Mouse (Mus musculus): ENCODE results near the gene Dip2a.

Dip2a gene

DNA sequence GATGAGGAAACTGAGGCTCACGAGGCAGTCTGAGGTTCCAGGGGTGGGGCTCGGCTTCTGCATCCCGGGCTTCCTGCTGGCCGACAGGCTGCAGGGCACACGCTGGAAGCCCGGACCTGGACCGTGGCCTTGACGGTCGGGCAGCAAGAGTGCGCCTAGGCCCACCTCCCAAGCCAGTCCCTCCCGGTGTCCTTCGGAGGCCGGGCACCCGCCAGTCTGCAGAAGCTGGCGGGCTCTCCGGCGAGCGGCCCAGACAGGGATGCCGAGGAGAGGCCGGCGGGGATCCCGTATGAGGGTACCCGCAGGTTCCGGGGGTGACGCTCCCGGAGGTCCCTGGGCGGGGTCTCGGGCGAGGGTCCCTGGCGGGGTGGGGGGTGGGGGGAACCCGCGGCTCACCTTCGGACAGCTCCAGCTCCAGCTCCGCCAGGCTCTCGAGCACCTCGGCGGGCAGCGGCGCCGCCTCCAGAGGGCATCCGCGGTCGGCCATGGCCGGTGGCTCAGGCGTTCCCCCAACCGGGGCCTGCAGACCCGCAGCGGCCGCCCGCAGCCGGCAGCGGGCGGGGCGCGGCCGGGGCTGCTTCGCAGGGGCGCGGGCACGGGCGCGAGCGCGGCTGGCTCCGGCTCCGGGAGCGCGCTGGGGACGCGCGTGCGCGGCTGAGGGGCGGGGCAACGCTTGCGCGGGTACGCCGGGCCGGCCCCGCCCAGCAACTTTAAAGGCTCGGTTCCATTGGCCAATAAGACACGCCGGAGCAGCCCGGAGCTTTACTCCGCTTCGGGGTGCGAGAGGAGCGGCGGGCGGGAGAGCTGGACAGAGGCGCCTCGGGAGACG, at the start of gene Dip2a:
Gene Dip2a, minus strand, starts transcription at position 581 of the 829 bp plus-strand sequence.
- peak; percentile 88 to 92 for DNase-seq (ENCODE audit: low spot score in 2 of 2)

DNA sequence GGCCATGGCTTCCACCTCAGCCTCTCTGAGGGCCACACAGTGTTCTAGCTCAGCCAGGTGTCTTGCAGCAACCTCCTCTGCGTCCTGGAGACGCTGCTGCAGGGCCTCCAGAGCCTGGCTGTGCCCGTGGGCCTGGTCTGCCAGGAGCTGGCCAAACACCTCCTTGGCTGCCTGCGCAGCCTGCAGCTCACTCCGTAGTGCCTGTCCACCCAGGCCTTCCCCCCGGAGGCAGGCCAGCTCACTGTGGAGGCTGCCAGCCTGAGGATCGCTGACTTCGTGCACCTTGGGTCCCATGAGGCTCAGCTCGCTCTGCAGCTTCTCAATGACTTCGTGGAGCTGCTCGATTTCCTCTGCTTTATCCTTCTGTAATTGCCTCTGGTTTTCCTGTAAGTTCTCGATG, 47.5 kb upstream of the Dip2a start:
- no peak for DNase-seq (ENCODE audit: low spot score in 2 of 2)

DNA sequence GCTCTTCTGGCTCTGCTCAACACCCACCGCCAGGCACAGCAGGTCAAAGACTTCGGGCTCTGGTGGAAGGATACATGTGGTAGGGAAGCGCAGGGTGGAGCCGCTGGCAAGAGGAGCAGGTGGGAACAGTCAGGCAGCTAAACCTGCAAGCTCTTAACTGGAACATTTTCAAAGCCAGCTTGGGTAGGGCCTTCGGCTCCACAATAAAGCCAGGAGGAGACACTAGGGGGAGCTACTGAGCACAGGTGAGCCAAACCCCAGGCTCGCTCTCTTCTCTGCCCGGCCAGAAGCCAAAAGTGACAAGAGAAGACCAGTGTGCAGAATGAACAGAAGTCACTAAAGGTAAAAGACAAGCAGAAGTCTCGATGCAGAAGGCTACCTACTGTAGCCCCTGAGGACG, 46.7 kb upstream of the Dip2a start:
- DNase-seq (ENCODE audit: low spot score in 2 of 2) = peak in 1 of 2 experiments; percentile 17

DNA sequence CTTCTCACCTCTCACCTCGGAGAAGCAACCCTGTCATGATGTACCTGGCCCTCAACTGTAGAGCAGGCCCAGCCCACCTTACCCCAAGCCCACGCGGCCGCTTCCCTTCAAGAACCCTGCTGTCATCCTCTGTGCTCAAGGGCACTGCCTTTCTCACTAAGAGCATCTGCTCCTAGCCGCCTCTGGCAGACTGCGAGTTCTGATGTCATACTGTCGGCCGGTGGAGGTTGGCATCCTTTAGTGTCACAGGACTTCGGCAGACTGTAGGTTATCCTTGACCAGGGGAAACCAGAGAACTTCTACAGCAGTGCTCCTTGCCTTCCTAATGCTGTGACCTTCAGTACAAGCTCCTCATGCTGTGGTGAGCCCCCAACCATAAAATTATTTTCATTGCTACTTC, 46.1 kb upstream of the Dip2a start:
- no peak for DNase-seq (ENCODE audit: low spot score in 2 of 2)

DNA sequence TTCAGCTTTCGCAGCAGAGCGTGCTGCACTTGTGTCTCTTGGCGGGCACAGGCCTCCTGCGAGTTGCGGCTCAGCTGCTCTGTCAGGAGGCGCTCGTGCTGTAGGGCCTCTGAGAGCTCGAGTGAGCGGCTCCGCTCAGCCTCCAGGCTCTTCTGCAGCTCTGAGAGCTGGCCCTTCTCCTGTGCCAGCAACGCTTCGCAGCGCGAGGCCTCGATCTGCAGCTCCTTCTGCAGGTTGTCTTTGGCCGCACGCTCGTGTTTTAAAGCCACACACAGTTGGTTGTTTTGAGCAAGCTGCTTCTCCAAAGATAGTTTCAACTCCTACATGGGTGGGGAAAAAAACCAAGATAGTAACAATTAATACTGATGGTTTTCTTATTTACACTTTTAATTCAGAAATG, 29.9 kb upstream of the Dip2a start:
- DNase-seq (ENCODE audit: low spot score in 2 of 2) = no peak

DNA sequence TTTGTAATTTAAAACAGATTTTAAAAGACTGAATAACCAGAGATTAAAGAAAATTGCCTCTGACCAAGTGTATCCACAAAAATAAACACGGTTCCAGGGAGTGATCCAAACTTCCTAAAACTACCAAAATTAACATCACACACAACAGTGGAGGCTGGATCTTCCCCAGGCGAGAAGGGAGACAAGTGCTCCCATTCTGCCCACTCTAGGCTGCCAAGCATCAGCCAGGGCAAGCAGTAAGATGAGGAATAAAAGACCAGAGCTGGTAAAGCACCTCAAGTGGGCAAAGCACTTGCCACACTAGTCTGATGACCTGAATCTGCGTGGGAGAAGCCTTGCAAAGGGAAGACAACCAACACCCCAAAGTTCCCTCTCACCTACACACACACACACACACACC, 26.6 kb upstream of the Dip2a start:
- no peak for DNase-seq (ENCODE audit: low spot score in 2 of 2)

DNA sequence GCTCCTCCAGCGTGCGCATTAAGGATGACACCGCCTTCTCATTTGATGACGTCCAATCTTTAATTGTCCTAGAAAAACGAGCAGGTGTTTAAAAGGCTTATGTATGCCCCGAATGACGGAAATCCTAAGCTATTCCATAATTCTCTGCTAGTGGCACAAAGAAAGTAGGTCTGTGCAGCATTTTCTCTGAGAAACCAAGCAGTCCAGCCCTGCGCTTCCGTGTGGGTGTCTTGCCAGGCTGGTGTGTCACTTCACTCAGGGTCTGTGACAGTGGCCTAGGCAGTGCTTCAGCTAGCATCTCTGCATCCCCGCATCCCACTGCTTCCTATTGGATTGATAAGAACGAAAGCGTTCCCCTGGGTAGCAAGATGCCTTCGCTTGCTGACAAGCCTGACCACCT, 23.7 kb upstream of the Dip2a start:
- DNase-seq (ENCODE audit: low spot score in 2 of 2) = no peak

DNA sequence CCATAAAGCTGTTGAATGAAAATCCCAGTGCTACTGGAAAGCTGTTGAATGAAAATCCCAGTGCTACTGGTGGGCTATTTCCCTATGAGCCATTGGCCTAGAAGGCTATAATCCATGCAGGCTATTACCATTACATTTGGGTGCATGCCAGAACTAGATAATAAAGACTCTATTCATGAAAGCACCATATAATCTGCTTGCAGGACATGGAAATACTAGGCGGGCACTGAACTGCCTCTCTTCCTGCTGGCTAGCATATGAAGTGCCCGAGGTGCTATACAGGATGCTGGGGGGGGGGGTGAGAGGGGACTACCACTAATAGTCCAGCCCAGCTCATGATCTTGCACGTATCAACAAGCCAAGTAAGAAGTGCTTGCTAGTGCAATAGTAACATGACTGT, 18.1 kb upstream of the Dip2a start:
- no peak for DNase-seq (ENCODE audit: low spot score in 2 of 2)

DNA sequence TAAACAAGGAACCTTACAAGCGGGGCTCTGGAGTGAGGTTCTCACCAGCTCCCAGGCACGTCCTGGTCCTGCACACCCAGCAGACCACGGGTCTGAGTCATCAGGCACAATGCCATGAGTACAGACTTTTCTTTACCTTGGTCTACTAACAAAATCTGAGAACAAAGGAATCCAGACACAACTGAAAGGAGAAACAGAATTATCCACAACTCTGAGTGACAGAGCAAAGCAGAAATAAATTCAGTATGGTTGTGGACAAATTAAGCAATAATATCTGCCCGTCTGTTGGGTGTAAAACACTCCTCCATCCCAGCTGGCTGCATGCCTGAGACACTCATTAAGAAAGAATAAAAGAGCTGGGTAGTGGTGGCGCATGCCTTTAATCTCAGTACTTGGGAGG, 13.4 kb upstream of the Dip2a start:
- DNase-seq (ENCODE audit: low spot score in 2 of 2) = no peak

DNA sequence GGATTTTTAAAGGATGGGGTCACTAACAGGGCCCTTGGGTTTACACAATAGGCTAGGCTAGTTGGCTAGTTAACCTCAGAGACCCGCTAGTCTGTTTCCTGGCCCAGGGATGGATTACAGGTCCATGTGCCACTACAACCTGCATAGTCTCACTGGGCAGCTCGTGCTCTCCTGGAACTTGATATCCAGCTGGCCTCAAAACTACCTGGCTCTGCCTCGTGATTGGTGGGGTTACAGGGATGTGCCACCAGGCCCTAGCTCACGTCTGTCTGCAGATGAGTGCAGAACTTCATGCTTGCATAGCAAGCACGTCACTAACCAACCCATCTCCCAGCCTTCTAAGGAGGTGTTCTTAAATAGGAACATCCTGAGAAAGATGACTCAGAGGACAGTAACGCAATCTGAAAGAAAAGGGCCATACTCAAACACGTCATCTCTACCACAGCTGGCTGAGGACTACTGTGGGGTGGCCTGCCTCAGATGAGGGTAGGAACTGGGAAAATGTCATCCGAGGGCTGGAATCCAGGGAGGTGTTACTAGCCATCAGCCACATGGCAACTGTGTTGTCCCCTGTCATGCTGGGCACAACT, 12.3 kb upstream of the Dip2a start:
- DNase-seq (ENCODE audit: low spot score in 2 of 2) = no peak

DNA sequence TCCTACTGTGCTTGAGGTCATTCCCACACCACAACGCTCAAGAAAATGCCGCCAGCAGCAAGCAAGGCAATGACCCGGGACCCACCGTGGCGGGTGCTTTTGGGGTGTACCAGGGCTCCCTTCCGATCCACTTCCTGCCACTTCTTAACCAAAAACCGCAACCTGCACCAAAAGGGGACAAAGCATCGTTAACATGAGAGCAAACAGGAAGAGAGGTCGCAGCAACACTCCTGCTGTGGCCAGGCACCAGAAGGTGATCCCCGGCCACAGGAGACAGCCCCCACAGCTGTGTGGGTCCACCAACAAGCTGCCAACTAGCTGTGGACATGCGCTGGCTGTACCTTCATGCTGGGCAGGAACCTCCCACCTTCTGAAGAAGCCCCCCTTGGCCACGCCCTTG, 9.9 kb upstream of the Dip2a start:
- peak in 1 of 2 experiments; percentile 6 for DNase-seq (ENCODE audit: low spot score in 2 of 2)

DNA sequence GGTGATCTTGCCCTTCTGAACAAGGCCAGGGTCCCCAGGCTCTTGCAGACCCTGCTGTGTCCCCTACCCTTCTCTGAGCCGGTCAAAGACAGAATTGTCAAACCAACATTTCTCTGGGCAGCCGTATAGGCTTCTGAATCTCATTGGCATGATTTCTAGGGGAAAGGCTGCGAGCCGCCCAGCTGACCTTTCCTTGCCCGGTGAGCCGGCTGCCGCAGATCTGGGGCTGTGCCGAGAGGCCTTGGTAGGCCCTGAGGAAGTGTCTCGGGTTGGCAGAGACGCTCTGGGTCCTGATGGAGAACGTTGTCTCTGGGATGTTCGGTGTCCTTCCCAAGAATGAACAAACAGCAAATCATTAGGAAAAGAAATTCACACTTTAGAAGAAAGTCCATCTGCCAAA, 8.9 kb upstream of the Dip2a start:
- DNase-seq (ENCODE audit: low spot score in 2 of 2) = no peak

DNA sequence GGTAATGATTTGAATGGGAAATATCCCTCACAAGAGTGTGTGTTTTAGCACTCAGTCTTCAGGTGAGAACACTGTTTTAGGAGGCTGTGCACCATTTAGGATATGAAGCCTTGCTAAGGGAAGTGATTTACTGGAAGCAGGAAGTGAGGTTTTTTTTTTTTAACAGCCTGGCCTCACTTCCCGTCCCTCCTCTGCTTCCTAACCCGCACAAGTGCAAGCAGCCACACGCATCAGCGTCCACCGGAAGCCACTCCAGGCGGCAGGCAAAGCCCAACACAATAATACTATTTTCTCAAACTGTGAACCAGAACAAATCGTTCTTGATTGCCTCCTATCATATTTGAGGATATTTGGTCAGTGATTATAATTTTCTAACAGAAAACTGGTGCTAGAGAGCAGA, 6.9 kb upstream of the Dip2a start:
- DNase-seq (ENCODE audit: low spot score in 2 of 2) = no peak

DNA sequence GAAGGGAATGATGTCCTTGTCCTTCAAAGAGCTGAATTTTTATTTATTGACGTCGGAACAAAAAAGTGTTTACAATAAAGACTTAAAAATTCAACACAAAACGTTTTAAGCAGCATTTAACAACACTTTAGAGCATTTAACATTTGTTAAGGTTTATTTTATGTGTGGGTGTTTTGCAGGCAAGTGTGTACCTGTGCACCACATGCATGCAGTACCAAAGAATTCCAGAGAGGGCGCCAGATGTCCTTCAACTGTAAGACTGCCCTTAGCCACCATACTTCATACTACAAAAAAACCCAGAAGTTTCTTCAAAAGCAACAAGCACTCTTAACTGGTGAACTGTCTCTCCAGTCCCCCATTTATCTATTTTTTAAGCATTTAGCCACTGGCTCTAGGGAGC, 1.5 kb upstream of the Dip2a start:
- peak; percentile 43 to 69 for DNase-seq (ENCODE audit: low spot score in 2 of 2)

DNA sequence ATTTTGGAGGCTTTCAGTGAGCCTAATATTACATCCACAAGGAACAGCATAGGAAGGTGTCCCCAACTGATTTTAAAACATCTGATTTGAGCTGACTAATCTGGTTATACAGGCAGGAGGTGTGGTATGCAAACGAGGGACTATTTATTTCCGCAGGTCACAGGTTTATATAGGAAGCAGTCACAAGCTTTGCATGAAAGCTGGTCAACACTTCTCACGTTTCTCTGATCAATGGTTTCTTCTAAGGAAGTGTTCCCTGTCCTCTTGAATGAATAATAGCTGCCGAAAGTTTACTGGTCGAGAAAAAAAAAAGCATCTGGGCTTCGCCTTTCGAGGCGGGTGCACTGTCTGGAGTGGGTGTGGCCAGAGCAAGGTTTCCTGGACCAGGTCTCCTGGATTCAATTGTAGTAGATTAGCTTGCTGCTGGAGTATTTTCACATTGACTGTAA, 976 bp upstream of the Dip2a start:
- no peak for DNase-seq (ENCODE audit: low spot score in 2 of 2)

DNA sequence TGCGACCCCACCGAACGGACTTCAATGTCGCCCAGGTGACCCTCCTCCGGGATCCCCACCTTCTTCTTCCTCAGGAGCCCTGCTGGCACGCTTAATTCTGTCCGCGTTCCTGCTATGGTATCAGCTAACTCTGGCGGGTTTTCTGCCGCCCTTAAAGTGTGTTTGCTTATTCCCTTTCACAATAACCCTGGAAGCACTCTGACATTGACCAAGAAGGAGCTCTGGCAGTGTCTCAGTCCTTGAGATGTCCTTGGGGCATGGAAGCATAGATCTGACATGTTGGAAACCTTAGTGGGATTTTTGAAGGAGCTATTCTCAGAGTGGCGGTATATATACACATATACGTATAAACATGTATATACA, 430 bp upstream of the Dip2a start:
- DNase-seq (ENCODE audit: low spot score in 2 of 2) = no peak

DNA sequence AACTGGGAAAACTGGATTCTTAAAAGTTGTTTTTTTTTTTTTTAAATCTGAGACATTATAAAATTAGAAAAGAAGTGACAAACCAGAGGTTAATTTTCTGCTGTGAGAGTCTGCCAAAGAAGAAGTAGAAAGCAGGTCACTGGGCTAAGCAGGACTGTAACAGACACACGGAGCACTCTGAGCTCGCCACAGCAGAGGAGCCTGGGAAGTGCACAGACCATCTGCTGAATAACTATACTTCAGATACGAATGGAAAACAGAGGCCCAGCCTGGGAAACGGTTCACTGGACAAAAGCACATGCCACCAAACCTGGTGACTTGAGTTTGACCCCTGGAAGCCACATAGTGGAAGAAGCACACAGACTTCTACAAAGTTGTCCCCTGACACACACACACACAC, 10.7 kb downstream of the Dip2a start:
- DNase-seq (ENCODE audit: low spot score in 2 of 2) = no peak

DNA sequence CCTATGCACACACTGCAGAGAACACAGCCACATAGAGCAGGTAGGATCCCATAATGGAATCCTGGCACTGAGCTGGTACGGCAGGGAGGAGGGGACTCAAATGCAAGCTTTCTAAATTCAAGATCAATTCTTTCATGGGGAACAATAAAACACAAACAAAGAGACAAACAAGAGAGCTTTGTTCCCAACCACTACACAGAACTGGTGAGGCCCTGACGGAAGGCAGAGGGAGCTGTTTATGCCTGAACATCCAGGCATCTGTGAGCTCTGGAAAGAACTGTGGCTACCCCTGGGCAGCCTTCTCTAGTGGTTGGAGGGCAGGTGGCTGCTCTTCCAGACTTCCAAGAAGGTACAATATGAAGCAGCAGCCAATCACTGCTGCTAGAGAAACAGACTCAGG, 13.1 kb downstream of the Dip2a start:
- no peak for DNase-seq (ENCODE audit: low spot score in 2 of 2)

DNA sequence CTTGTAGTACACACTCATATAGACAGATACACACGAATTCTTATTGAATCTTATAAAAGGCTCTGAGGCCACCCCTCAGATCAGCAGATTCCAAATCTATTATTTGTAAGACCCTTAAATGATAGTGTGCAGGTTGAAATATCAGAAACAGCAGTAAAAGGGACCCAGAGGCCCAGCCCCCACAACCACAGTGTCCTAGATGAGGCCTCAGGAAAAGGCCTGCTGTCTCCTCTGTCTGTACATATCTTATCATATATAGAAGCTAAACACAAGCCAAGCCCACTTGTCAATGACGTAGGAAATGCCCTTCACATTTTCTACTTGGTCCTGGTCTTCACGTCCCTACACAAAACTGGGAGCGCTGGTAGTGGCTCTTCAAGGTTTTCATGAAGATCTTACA, 16.0 kb downstream of the Dip2a start:
- no peak for DNase-seq (ENCODE audit: low spot score in 2 of 2)

DNA sequence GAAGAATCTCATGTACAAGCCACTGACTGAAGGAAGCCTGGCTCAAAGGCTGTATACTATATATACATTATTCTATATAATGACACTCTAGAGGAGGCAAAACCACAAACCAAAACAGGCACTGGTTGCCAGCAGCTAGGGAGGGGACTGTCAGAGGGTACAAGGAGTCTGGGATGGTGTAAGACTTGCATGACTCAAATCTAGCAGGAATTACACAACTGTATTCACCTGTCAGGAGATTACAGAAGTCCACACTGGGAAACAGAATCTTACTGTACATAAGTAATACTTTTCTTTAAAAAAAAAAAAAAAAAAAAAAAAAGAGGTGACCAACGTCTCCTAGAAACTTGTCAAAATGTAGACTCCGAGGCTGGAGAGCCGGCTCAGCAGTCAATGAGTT, 16.5 kb downstream of the Dip2a start:
- no peak for DNase-seq (ENCODE audit: low spot score in 2 of 2)

DNA sequence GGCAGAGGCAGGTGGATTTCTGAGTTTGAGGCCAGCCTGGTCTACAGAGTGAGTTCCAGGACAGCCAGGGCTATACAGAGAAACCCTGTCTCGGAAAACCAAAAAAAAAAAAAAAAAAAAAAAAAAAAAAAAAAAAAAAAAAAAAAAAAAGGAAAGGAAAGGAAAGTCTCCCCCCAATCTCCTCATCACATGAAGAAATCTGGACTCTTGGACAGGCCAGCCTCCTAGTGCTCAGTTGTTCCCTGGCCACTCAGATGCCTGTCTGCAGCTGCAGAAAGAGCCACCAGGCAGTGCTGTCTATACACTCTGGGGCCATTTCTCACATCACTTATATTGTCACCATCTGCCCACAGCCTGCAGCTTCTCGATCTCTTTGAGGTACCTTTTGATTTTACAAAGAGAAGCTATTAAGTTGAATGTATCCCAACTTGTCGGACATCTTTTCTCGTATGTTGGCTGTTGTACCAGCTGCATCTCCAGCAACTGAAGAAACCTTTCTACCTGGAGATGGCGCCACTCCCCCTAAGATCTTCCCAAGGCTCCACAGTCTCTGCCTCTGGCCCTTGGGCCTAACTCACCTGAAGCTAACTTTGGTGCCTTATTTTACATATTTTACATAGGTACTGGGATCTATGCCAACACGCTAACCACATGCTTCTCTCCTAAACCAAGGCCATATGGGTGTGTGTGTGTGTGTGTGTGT, 18.6 kb downstream of the Dip2a start:
- DNase-seq (ENCODE audit: low spot score in 2 of 2) = peak in 1 of 2 experiments; percentile 24

DNA sequence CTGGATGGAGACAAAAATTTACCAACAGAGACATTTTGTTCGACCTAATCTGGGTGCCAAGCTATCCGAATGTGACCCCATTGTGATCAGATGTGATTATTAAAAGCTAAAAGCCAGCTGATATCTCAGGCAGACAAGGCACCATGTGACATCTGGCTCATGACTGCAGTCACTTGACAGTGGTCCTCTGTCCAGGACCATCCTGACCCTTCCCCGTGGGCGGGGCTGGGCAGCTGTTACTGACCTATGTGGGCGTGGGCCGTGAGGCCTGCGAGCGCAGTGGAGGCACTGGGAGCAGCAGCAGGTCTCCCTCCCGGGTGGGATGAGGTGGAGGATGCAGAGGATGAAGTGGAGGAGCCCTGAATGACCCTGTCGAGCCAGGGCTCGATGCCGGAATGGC, 27.5 kb downstream of the Dip2a start:
- DNase-seq (ENCODE audit: low spot score in 2 of 2) = no peak

DNA sequence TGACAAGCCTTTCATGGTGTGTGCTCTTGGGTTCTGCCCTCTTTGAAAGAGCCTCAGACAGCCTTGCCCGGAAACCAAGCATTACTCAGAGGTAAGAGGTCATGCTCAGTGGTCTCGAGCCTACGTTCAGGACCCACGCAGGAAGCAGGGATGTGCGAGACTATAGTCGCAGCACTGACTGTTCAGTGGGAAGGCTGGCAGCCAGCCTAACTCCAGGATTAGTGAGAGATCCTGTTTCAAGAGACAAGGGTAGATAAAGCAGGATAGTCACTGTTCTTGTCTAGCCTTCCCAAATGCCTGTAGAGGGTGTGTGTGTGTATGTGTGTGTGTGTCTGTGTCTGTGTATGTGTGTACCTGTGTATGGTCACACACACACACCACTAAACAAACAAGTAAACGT, 28.9 kb downstream of the Dip2a start:
- DNase-seq (ENCODE audit: low spot score in 2 of 2) = no peak

Measured in spleen, postnatal 14 days (tissue).